In the genomic region with DNA sequence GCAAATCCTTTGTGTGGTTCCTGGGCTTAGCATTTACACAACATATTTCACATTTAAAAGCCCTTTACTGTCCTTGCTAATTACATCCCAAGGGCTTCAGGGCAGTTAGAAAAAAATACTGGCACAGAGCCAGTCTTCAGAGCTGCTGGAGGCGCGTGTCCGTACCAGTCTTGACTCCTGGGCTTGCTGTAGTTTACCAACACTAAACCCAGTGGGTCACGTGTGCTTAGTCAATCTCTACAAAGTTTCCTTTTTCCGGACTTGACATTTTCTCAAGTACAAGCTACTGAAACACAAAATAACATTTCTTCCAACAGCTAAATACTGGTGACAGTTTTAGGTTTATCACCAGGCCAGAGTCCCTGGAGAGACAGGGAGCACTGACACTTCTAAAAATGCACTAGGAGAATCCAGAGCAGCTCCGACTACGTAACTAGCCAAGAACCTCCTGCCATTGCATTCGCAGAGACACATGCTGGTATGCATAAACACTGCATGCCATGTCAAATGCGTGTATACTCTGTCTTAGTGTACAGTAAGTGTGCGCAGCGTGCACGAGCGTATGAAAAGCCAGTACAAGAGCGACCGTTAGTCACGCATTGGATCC, we compare ENCODE assay signal across 9 mouse cellular contexts. TPM values are rescaled to one million over a fixed set of nuclear protein-coding genes. Genes with fewer than 3 reads are reported as not detected.
A peak's percentile ranks its signal among the peaks of the same experiment; 100 is the strongest.
DNase-seq lines count a peak whose midpoint lies in the region; ATAC-seq lines count a peak whose summit lies in the region.
"Had no signal": no experiment of that assay in that cellular context is flagged by ENCODE, and none has a peak within 500 bp of the region (broad histone marks: within the 10 kb centered on the region; RNA-seq: fewer than 3 reads in every experiment).

No protein-coding gene starts in this region.

- WGBS in hindbrain, embryonic 11.5 days: 88% methylated on average over 16 of the region's 16 CpGs
- WGBS in hindbrain, embryonic 10.5 days: 90% methylated on average over 16 of the region's 16 CpGs
- WGBS in midbrain, embryonic 14.5 days: 70% methylated on average over 16 of the region's 16 CpGs

- no peaks in the 10 kb centered on the region for H3K4me1 ChIP-seq in hindbrain, embryonic 11.5 days (replicated peaks; ENCODE audit: control insufficient read depth, insufficient read depth, low read length)
- H3K4me1 ChIP-seq in hindbrain, embryonic 10.5 days (replicated peaks): 0 out of 2 replicates have a peak, but pooled peaks cover 4% of the 10 kb centered on the region
- no peaks in the 10 kb centered on the region for H3K4me1 ChIP-seq in midbrain, embryonic 14.5 days (ENCODE audit: control insufficient read depth, insufficient read depth, low read length)

- H3K4me2 ChIP-seq in hindbrain, embryonic 11.5 days (replicated peaks; ENCODE audit: low read depth, low read length): no peak overlapping the region
- no peak overlapping the region for H3K4me2 ChIP-seq in midbrain, embryonic 14.5 days (ENCODE audit: low read length)

- H3K27me3 ChIP-seq in hindbrain, embryonic 11.5 days (ENCODE audit: control insufficient read depth, insufficient read depth, low read length): no peaks in the 10 kb centered on the region
- no peaks in the 10 kb centered on the region for H3K27me3 ChIP-seq in hindbrain, embryonic 10.5 days (ENCODE audit: insufficient read depth, poor library complexity, severe bottlenecking)
- no peaks in the 10 kb centered on the region for H3K27me3 ChIP-seq in midbrain, embryonic 14.5 days (ENCODE audit: control insufficient read depth, insufficient read depth, low read length)

- no peaks in the 10 kb centered on the region for H3K36me3 ChIP-seq in hindbrain, embryonic 11.5 days (ENCODE audit: control insufficient read depth, insufficient read depth, low read length)
- no peaks in the 10 kb centered on the region for H3K36me3 ChIP-seq in hindbrain, embryonic 10.5 days
- no peaks in the 10 kb centered on the region for H3K36me3 ChIP-seq in midbrain, embryonic 14.5 days (ENCODE audit: control insufficient read depth, insufficient read depth, low read length)
- H3K36me3 ChIP-seq: G1E had no signal

- peak; percentile 60 for ATAC-seq in hindbrain, embryonic 11.5 days (ENCODE audit: low FRiP score)
- ATAC-seq in midbrain, embryonic 14.5 days (ENCODE audit: low FRiP score, low TSS enrichment): peak; percentile 63; the same call in 1 of the 2 replicates

- H3K9me3 ChIP-seq in hindbrain, embryonic 11.5 days (ENCODE audit: control insufficient read depth, low read length): no peaks in the 10 kb centered on the region
- H3K9me3 ChIP-seq in hindbrain, embryonic 10.5 days: no peaks in the 10 kb centered on the region
- H3K9me3 ChIP-seq in midbrain, embryonic 14.5 days (ENCODE audit: control insufficient read depth, low read length): no peaks in the 10 kb centered on the region
- H3K9me3 ChIP-seq: G1E had no signal

- H3K4me3 ChIP-seq in hindbrain, embryonic 11.5 days (ENCODE audit: low read depth, low read length): no peak overlapping the region
- H3K4me3 ChIP-seq in hindbrain, embryonic 10.5 days: no peak overlapping the region
- no peak overlapping the region for H3K4me3 ChIP-seq in midbrain, embryonic 14.5 days (replicated peaks; ENCODE audit: low read depth, low read length)

- H3K9ac ChIP-seq in hindbrain, embryonic 11.5 days (ENCODE audit: low read depth, low read length): no peak overlapping the region
- no peak overlapping the region for H3K9ac ChIP-seq in midbrain, embryonic 14.5 days (replicated peaks; ENCODE audit: low read length)

- no peak overlapping the region for H3K27ac ChIP-seq in hindbrain, embryonic 11.5 days (ENCODE audit: low read depth, low read length)
- no peak overlapping the region for H3K27ac ChIP-seq in hindbrain, embryonic 10.5 days
- no peak overlapping the region for H3K27ac ChIP-seq in midbrain, embryonic 14.5 days (replicated peaks; ENCODE audit: low read depth, low read length)

- DNase-seq in hindbrain, embryonic 11.5 days (ENCODE audit: low spot score): no peak
- no peak for DNase-seq in hindbrain, embryonic 10.5 days (ENCODE audit: low spot score)
- peak; percentile 52 for DNase-seq in forelimb bud, embryonic 11.5 days (ENCODE audit: low read depth, low spot score)
- peak; percentile 64 to 73 for DNase-seq in kidney, adult 8-10 months
- DNase-seq in midbrain, embryonic 14.5 days: peak; percentile 74
- DNase-seq in cerebellum, adult 8-10 months: no peak
- no peak for DNase-seq in ovary, postnatal 10 days (ENCODE audit: low spot score)
- DNase-seq in gastrocnemius, postnatal 10 days: no peak

RNA-seq across cellular contexts. Expression of a gene that starts 8.4 kb away (rescaled TPM):
- polyA plus RNA-seq in hindbrain, embryonic 11.5 days (2014; fragmentation: Nextera tagmentation; extraction: Ambion mirVana): 44.9 and 63.5 TPM in 2 replicates
- 40.4 and 53.6 TPM in 2 replicates for polyA plus RNA-seq in hindbrain, embryonic 10.5 days (2016; fragmentation: Nextera tagmentation; extraction: Ambion mirVana)
- 45.7 and 50.1 TPM in 2 replicates for polyA plus RNA-seq in midbrain, embryonic 14.5 days (2014; fragmentation: Nextera tagmentation; extraction: Ambion mirVana)
- total RNA-seq in gastrocnemius, postnatal 10 days (2021): 10 to 100 TPM; 16.3 to 21.0 TPM

Comparison
In these comparisons a context has a peak if more than half of its experiments do, and no peak if none do; other contexts are left out.
1. DNase-seq: peak in forelimb bud, embryonic 11.5 days (single experiment), kidney, adult 8-10 months (2 of 2) and midbrain, embryonic 14.5 days (single experiment); none in hindbrain, embryonic 11.5 days (single experiment), hindbrain, embryonic 10.5 days (single experiment), cerebellum, adult 8-10 months (single experiment), ovary, postnatal 10 days (single experiment) and gastrocnemius, postnatal 10 days (single experiment).